Mouse (Mus musculus) small intestine, adult 2 months (tissue): ENCODE results near the gene Jam3.

ENCODE experiments used
- CTCF ChIP-seq: fragments of 200-500 bp; IDR thresholded peaks from 2 replicates; pipeline ENCODE4 v1.5.1; 2012; ENCODE audit warnings: low read depth, mild to moderate bottlenecking, control low read depth, inconsistent platforms, low read length, moderate library complexity, mixed read lengths; ENCODE audit not compliant: insufficient replicate concordance, insufficient read length; ENCODE audit errors: extremely low read depth
- POLR2A ChIP-seq: fragments of 200-500 bp; IDR thresholded peaks from 2 replicates; pipeline ENCODE4 v1.6.1; 2012; ENCODE audit warnings: low read depth, mild to moderate bottlenecking, control low read depth, inconsistent platforms, low read length, moderate library complexity

DNA sequence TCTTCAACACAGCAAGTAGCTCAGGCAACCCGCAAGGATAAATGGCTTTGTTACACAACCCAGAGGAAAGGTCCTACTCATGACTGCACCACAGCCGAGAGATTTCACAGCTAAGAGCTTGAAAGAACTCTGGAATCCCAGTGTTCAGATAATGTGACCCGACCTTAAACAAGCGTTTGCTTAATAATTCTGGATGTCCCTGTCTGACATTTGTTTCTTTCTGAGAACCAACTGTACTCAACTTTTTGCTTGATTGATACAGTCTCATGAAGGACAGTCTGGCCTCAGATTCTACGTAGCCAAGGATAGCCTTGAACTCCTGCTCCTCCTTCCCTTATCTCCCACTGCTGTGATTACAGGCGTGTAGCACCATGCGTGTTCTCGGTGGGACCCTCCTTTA lies 18.6 kb downstream of the Jam3 start:
- TF ChIP-seq CTCF (no peak), POLR2A (no peak)
